Mouse (Mus musculus) bone marrow, adult 2 months (tissue): ENCODE results near the gene Ski. TPM values are rescaled to one million over a fixed set of nuclear protein-coding genes. Genes with fewer than 3 reads are reported as not detected.
A peak's percentile ranks its signal among the peaks of the same experiment; 100 is the strongest.

Experiments used
- H3K27ac ChIP-seq: fragments of 200-500 bp; 2 replicates; pipeline ENCODE4 v1.5.1; 2012; ENCODE audit warnings: low read depth, mild to moderate bottlenecking, control low read depth, inconsistent platforms, low read length; ENCODE audit not compliant: control insufficient read depth, poor library complexity, insufficient read depth
- H3K4me1 ChIP-seq: fragments of 200-500 bp; 2 replicates; pipeline ENCODE4 v1.6.1; 2011; ENCODE audit warnings: low read length; ENCODE audit not compliant: control insufficient read depth, insufficient read depth
- H3K4me3 ChIP-seq: fragments of 200-500 bp; replicated peaks from 2 replicates; pipeline ENCODE3; 2011; ENCODE audit warnings: mild to moderate bottlenecking, low read depth, low read length, control low read depth; ENCODE audit not compliant: control insufficient read depth
- CTCF ChIP-seq: fragments of 200-500 bp; IDR thresholded peaks from 2 replicates; pipeline ENCODE4 v1.5.1; 2011; ENCODE audit warnings: low read length, control low read depth; ENCODE audit not compliant: control insufficient read depth, insufficient read depth
- POLR2A ChIP-seq: fragments of 200-500 bp; IDR thresholded peaks from 2 replicates; pipeline ENCODE4 v1.6.1; 2011; ENCODE audit warnings: low read depth, mild to moderate bottlenecking, control low read depth, low read length, borderline replicate concordance; ENCODE audit not compliant: control insufficient read depth
- WGBS: fragments of 180-500 bp; shearing (Covaris S2); methylation state at CpG from one replicate; pipeline ENCODE4 v1.1.7; 2018; 5-methylcytosine and 5-hydroxymethylcytosine counted together
- polyA plus RNA-seq: library from polyadenylated mRNA; stranded (reverse); fragments of >200 nt; gene quantifications from 2 replicates; pipeline ENCODE4 v1.2.4, GENCODE M21; 2011; ENCODE audit warnings: low replicate concordance; ENCODE audit not compliant: missing spikeins, insufficient read depth, insufficient read length

Gene Ski
- polyA plus RNA-seq, 1 experiment, result 10.4 TPM

DNA sequence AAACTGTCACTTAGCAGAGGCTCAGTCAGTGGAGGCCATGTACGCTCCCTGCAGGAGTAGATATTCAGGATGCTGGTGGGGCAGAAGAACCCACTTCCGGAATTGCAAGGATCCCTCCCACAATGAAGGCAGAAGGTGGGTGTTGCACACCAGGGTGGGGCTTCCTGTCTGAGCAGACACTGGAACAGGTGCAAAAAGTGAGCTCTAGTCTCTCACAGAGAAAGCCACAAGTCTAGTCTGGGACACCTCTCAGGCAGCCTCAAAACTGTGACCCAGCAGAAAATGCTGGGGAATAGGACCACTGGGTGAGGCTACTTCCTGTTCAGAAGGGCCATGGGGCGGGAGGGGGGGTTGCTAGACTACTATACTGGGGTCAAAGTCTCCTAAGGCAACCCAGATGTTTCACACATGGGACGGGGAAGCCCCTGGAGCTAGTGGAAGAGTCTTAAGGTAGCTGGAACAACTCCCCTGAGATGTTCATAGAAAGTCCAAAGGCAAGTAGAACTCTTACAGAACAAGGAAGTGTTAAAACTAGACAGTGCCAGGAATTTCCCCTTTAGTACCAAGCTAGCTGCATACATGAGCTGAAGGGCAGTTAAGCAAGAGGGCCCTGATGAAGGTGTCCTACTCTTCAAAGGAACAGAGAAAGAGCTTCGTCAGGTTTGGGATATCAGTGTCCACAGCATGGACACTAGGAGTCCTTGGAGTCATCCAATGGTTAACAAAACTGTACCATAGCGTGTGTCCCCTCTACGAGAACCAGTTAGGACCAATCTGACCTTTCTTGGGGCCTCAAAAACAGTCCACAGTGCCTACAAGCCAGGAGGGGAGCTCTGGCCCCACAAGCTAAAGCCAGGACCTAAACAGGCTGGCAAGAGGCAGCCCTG is 59.7 kb downstream of the Ski start:
- Histone ChIP-seq H3K27ac (peak overlapping the region; percentile 91), H3K4me1 (peaks cover 21% of the 10 kb centered on the region), H3K4me3 (no peak overlapping the region)
- TF ChIP-seq POLR2A, result no peak
- no peak; the same call in 1 of the 2 replicates for TF ChIP-seq CTCF
- WGBS, result 9% methylated on average over 7 of the region's 7 CpGs

DNA sequence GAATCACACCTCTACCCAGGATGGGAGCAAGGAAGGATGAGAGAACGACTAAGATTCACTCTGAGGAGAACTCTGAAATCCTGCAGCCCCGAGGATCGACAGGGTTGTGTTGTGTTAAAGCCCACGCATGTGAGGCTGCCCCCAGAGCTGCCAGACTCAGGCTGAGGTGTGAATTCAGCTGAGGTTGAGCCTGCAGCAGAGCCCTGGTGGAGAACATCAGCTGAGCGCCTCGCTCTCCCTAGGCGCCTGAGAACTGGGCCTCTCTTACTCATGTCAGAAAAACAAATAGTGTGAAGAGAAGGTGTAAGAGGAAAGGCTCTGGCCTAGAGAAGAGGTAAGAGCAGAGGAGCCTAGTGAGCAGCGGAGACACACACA is 63.9 kb downstream of the Ski start:
- no peak overlapping the region for H3K27ac ChIP-seq
- TF ChIP-seq POLR2A (no peak), CTCF (no peak)
- H3K4me3 ChIP-seq, result no peak overlapping the region
- H3K4me1 ChIP-seq, result peaks cover 11% of the 10 kb centered on the region
- 83% methylated on average over 8 of the region's 8 CpGs for WGBS

- Histone ChIP-seq H3K4me1 (peaks cover 9% of the 10 kb centered on the region), H3K4me3 (no peak overlapping the region), H3K27ac (no peak overlapping the region)
- TF ChIP-seq POLR2A (no peak), CTCF (no peak)
- WGBS, result 89% methylated on average over 27 of the region's 27 CpGs
Measured at GRCm38 (mm10) chr4:155157871-155158542, 64.4 kb downstream of the Ski start.

- TF ChIP-seq POLR2A (no peak), CTCF (no peak)
- Histone ChIP-seq H3K27ac (no peak overlapping the region), H3K4me1 (peaks cover 9% of the 10 kb centered on the region), H3K4me3 (no peak overlapping the region)
- WGBS, result 95% methylated on average over 17 of the region's 17 CpGs
Measured at GRCm38 (mm10) chr4:155156734-155157133, 65.7 kb downstream of the Ski start.

DNA sequence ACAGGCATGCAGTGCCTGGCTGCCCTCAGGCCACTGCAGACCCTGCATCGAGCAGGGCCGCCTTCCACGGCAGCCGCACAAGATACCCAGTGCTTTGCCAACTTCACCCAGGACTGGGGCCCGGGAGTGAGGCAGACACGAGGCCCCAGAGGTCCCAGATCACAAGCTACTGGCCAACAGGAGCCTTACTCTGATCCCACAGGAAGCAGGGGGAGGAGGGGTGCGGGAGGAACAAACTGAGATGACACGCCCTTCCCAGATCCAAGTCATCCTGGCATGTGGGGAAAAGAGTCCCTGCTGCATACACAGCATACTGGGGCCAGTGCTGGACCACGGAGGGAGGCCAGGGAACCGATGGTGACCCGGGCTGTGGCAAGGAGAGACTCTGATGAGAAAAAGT is 67.4 kb downstream of the Ski start:
- TF ChIP-seq CTCF (no peak), POLR2A (no peak)
- peaks cover 5% of the 10 kb centered on the region for H3K4me1 ChIP-seq
- no peak overlapping the region for H3K4me3 ChIP-seq
- H3K27ac ChIP-seq, result 0 out of 2 replicates have a peak overlapping the region, but pooled peaks have one; percentile 17
- WGBS, result 60% methylated on average over 11 of the region's 11 CpGs

DNA sequence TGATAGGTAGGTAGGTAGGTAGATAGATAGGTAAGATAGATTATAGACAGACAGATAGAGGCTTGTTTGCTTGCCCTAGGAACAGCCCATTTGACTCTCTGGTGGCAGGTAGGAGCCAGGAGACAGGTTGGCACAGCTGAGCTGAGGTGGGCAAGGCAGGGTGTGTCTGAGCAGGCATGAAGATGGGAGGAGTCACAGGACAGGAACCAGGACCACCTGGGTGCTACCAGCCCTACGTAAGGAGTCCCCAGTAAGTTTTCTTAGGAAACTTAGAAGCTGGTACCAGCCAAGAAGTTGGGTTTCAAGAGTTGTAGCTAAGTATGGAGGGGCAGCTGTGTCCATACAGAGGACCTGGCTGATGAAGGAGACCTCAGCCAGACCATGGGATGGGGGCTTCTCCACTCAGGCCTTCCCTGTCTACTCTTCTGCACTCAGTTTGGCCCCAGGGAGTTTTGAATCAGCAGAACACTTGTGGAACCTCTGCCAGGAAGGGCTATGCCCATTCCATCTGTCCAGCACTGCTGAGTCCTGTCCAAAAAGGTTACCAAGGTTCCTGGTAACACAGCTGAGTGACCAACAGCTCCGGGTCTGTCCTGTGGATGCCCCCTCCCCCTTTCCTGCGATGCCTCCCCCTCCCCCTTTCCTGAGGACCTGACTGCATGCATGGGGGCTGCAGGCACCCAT is 68.9 kb downstream of the Ski start:
- Histone ChIP-seq H3K27ac (no peak overlapping the region), H3K4me1 (peaks cover 5% of the 10 kb centered on the region), H3K4me3 (no peak overlapping the region)
- TF ChIP-seq POLR2A (no peak), CTCF (no peak)
- WGBS, result 76% methylated on average over 3 of the region's 3 CpGs

GRCm38 (mm10) chr4:155152476-155152875 is 69.9 kb downstream of the Ski start:
- Histone ChIP-seq H3K4me3 (no peak overlapping the region), H3K4me1 (peaks cover 5% of the 10 kb centered on the region), H3K27ac (no peak overlapping the region; the same call in 1 of the 2 replicates)
- no peak for TF ChIP-seq CTCF
- no peak for TF ChIP-seq POLR2A
- WGBS, result 77% methylated on average over 6 of the region's 6 CpGs

DNA sequence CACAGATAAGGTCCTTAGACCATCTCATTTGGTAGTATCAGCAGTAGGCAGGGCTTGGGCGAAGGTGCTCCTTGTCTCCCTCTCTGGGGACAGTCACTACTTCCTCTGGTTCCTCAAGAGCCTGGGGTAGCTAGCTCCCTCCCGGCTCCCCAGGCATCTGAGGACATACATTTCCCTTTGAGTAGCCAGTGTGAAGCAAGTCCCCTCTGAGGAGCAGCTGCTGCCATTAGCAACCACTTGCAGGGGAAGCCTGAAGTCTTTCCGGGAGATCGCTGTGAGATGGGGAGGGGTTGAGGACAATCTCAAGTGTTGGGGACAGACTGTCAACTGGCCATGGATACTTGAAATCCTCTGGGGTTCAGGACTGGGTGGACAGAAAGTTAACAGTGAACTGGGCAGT is 70.5 kb downstream of the Ski start:
- Histone ChIP-seq H3K4me3 (no peak overlapping the region), H3K4me1 (peaks cover 5% of the 10 kb centered on the region), H3K27ac (no peak overlapping the region)
- TF ChIP-seq CTCF (no peak), POLR2A (no peak)
- 22% methylated on average over 4 of the region's 4 CpGs for WGBS
